Mouse (Mus musculus): ENCODE data around the gene Fbxo41.

GRCm38 (mm10) chr6:85436631-85437030 is 66.2 kb downstream of the Fbxo41 start:
- TF ChIP-seq CTCF (IDR thresholded peaks at IDR 0.05; ENCODE audit: extremely low read depth, insufficient read length, insufficient replicate concordance, low read depth, low read length), result no peak
- no peak for TF ChIP-seq POLR2A (IDR thresholded peaks at IDR 0.05; ENCODE audit: low read depth, low read length)

All from small intestine, adult 2 months (tissue).